Mouse (Mus musculus): Measurements from ENCODE around the gene Ntn3. TPM values are rescaled to one million over a fixed set of nuclear protein-coding genes. Genes with fewer than 3 reads are reported as not detected.

The Ntn3 gene
- polyA plus RNA-seq, 1 experiment from 2014 or later: 2.0 TPM

GRCm38 (mm10) chr17:24225851-24226250 is 16.5 kb upstream of the Ntn3 start:
- Histone ChIP-seq H3K36me3 (ENCODE audit: control insufficient read depth, insufficient read depth) (peaks cover 68% of the 10 kb centered on the region), H3K4me3 (ENCODE audit: low read depth, low read length) (no peak overlapping the region), H3K9ac (ENCODE audit: low read depth, low read length) (no peak overlapping the region), H3K27ac (ENCODE audit: low read depth, low read length) (no peak overlapping the region), H3K27me3 (replicated peaks; ENCODE audit: control insufficient read depth, insufficient read depth, low read length) (no peaks in the 10 kb centered on the region), H3K9me3 (ENCODE audit: control insufficient read depth) (no peaks in the 10 kb centered on the region), H3K4me1 (replicated peaks; ENCODE audit: control insufficient read depth, insufficient read depth, low read length) (no peaks in the 10 kb centered on the region), H3K4me2 (replicated peaks; ENCODE audit: low read depth) (no peak overlapping the region)
- WGBS: 88% methylated on average over 5 of the region's 5 CpGs
- no peak for TF ChIP-seq CTCF (IDR thresholded peaks at IDR 0.05; ENCODE audit: low read depth)
- no peak for ATAC-seq

- TF ChIP-seq CTCF (IDR thresholded peaks at IDR 0.05; ENCODE audit: low read depth): no peak
- no peaks in the 10 kb centered on the region for H3K9me3 ChIP-seq (ENCODE audit: control insufficient read depth)
- no peak overlapping the region for H3K27ac ChIP-seq (ENCODE audit: low read depth, low read length)
- H3K4me3 ChIP-seq (ENCODE audit: low read depth, low read length): no peak overlapping the region
- H3K9ac ChIP-seq (ENCODE audit: low read depth, low read length): no peak overlapping the region
- peaks cover 57% of the 10 kb centered on the region for H3K36me3 ChIP-seq (ENCODE audit: control insufficient read depth, insufficient read depth)
- no peak for ATAC-seq
- H3K4me2 ChIP-seq (replicated peaks; ENCODE audit: low read depth): no peak overlapping the region
- peaks cover 4% of the 10 kb centered on the region for H3K4me1 ChIP-seq (replicated peaks; ENCODE audit: control insufficient read depth, insufficient read depth, low read length)
- H3K27me3 ChIP-seq (replicated peaks; ENCODE audit: control insufficient read depth, insufficient read depth, low read length): no peaks in the 10 kb centered on the region
- 88% methylated on average over 10 of the region's 10 CpGs for WGBS
These were observed 15.4 kb upstream of the Ntn3 start for GRCm38 (mm10) chr17:24224741-24225140.

- ATAC-seq: no peak
- 86% methylated on average over 5 of the region's 5 CpGs for WGBS
These were observed 14.2 kb upstream of the Ntn3 start for GRCm38 (mm10) chr17:24223513-24223912.

GRCm38 (mm10) chr17:24222653-24223052 is 13.3 kb upstream of the Ntn3 start:
- Histone ChIP-seq H3K27me3 (replicated peaks; ENCODE audit: control insufficient read depth, insufficient read depth, low read length) (no peaks in the 10 kb centered on the region), H3K27ac (ENCODE audit: low read depth, low read length) (no peak overlapping the region), H3K4me3 (ENCODE audit: low read depth, low read length) (no peak overlapping the region), H3K4me1 (replicated peaks; ENCODE audit: control insufficient read depth, insufficient read depth, low read length) (peaks cover 5% of the 10 kb centered on the region), H3K4me2 (replicated peaks; ENCODE audit: low read depth) (no peak overlapping the region), H3K9me3 (ENCODE audit: control insufficient read depth) (no peaks in the 10 kb centered on the region), H3K36me3 (ENCODE audit: control insufficient read depth, insufficient read depth) (peaks cover 46% of the 10 kb centered on the region), H3K9ac (ENCODE audit: low read depth, low read length) (no peak overlapping the region)
- ATAC-seq: no peak
- TF ChIP-seq CTCF (IDR thresholded peaks at IDR 0.05; ENCODE audit: low read depth): no peak
- WGBS: 74% methylated on average over 6 of the region's 6 CpGs

More at GRCm38 (mm10) chr17:24223513-24223912, 14.2 kb upstream of the Ntn3 start:
- H3K36me3 ChIP-seq (ENCODE audit: control insufficient read depth, insufficient read depth): peaks cover 49% of the 10 kb centered on the region
- H3K27me3 ChIP-seq (replicated peaks; ENCODE audit: control insufficient read depth, insufficient read depth, low read length): no peaks in the 10 kb centered on the region
- H3K27ac ChIP-seq (ENCODE audit: low read depth, low read length): no peak overlapping the region
- H3K9ac ChIP-seq (ENCODE audit: low read depth, low read length): no peak overlapping the region
- H3K4me1 ChIP-seq (replicated peaks; ENCODE audit: control insufficient read depth, insufficient read depth, low read length): peaks cover 5% of the 10 kb centered on the region
- TF ChIP-seq CTCF (IDR thresholded peaks at IDR 0.05; ENCODE audit: low read depth): no peak
- H3K4me2 ChIP-seq (replicated peaks; ENCODE audit: low read depth): no peak overlapping the region
- H3K9me3 ChIP-seq (ENCODE audit: control insufficient read depth): no peaks in the 10 kb centered on the region
- no peak overlapping the region for H3K4me3 ChIP-seq (ENCODE audit: low read depth, low read length)

GRCm38 (mm10) chr17:24220435-24221411 is 11.4 kb upstream of the Ntn3 start, which contains the start of gene Tedc2:
Tedc2 (minus strand) TSS chr17:24220851.
- TF ChIP-seq CTCF (IDR thresholded peaks at IDR 0.05; ENCODE audit: low read depth): no peak
- Histone ChIP-seq H3K9me3 (ENCODE audit: control insufficient read depth) (no peaks in the 10 kb centered on the region), H3K4me2 (replicated peaks; ENCODE audit: low read depth) (peak within 1 kb of the TSS; percentile 95), H3K36me3 (ENCODE audit: control insufficient read depth, insufficient read depth) (peaks cover 47% of the 10 kb centered on the region), H3K9ac (ENCODE audit: low read depth, low read length) (peak within 1 kb of the TSS; percentile 71), H3K27me3 (replicated peaks; ENCODE audit: control insufficient read depth, insufficient read depth, low read length) (no peaks in the 10 kb centered on the region), H3K4me1 (replicated peaks; ENCODE audit: control insufficient read depth, insufficient read depth, low read length) (peaks cover 5% of the 10 kb centered on the region), H3K27ac (ENCODE audit: low read depth, low read length) (peak within 1 kb of the TSS; percentile 70), H3K4me3 (ENCODE audit: low read depth, low read length) (peak within 1 kb of the TSS; percentile 85)
- WGBS: 2% methylated on average over 41 of the region's 41 CpGs
- ATAC-seq: peak; percentile 89

- Histone ChIP-seq H3K9ac (ENCODE audit: low read depth, low read length) (no peak overlapping the region), H3K4me1 (replicated peaks; ENCODE audit: control insufficient read depth, insufficient read depth, low read length) (peaks cover 8% of the 10 kb centered on the region), H3K27me3 (replicated peaks; ENCODE audit: control insufficient read depth, insufficient read depth, low read length) (0 out of 2 replicates have a peak, but pooled peaks cover 3% of the 10 kb centered on the region), H3K36me3 (ENCODE audit: control insufficient read depth, insufficient read depth) (peaks cover 22% of the 10 kb centered on the region), H3K9me3 (ENCODE audit: control insufficient read depth) (no peaks in the 10 kb centered on the region), H3K4me3 (ENCODE audit: low read depth, low read length) (no peak overlapping the region), H3K4me2 (replicated peaks; ENCODE audit: low read depth) (no peak overlapping the region), H3K27ac (ENCODE audit: low read depth, low read length) (no peak overlapping the region)
- TF ChIP-seq CTCF (IDR thresholded peaks at IDR 0.05; ENCODE audit: low read depth): no peak
- ATAC-seq: no peak
- WGBS: 75% methylated on average over 4 of the region's 4 CpGs
These were observed 7.5 kb upstream of the Ntn3 start for GRCm38 (mm10) chr17:24216836-24217235.

Measured in intestine, postnatal 0 days (tissue).